Mouse (Mus musculus) kidney, postnatal 14 days (tissue): Measurements from ENCODE around the gene Sufu.

Source experiments
- DNase-seq: peaks from one replicate; pipeline ENCODE4 v3.0.0; 2022; ENCODE audit warnings: mixed read lengths

Sufu gene

GRCm38 (mm10) chr19:46518352-46518787 lies 121.7 kb downstream of the Sufu start:
- peak; percentile 75 for DNase-seq

- peak; percentile 41 for DNase-seq
Observed at GRCm38 (mm10) chr19:46518828-46519621, 122.3 kb downstream of the Sufu start.

DNA sequence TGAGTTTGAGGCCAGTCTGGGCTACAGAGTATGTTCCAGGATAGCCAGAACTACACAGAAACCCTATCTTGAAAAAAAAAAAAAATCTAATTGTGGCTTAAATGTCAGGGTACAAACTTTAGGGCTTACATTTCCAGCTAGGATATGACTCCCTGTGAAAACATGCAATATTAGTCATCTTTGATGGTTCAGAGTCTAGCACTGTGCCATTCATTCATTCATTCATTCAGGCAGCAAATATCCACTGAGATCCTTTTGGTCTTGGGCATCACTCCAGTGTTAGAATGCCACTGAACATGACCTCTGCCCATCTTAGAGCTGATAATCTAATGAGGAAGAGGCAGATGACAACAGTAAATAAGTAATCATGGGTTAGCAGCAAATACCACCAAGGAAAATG lies 125.0 kb downstream of the Sufu start:
- DNase-seq = no peak

DNA sequence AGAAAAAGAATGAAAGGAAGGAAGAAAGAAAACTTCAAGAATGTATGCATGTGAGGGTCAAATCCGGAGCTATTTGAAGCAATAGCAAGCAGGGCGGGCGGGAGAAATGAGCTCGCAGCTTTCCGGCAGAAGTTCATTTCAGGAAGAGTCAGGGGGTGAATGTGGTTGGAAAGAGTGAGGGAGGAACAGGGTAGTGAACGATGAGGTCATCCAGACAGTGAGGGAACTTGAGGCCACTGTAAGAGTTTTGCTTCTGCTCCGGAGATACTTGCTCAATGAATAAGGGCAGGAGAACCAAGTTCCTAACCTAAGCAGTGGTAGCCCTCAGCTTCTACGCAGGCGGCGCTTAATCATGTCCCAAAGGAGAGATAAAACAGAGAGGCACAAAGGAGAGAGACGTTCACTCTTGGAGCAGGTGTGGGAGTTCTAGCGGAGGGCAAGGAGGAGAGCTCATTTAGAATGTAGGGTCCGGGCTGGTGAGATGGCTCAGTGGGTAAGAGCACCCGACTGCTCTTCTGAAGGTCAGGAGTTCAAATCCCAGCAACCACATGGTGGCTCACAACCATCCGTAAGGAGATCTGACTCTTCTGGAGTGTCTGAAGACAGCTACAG lies 125.8 kb downstream of the Sufu start:
- peak; percentile 37 for DNase-seq

GRCm38 (mm10) chr19:46523131-46523479 lies 126.4 kb downstream of the Sufu start:
- no peak for DNase-seq

DNA sequence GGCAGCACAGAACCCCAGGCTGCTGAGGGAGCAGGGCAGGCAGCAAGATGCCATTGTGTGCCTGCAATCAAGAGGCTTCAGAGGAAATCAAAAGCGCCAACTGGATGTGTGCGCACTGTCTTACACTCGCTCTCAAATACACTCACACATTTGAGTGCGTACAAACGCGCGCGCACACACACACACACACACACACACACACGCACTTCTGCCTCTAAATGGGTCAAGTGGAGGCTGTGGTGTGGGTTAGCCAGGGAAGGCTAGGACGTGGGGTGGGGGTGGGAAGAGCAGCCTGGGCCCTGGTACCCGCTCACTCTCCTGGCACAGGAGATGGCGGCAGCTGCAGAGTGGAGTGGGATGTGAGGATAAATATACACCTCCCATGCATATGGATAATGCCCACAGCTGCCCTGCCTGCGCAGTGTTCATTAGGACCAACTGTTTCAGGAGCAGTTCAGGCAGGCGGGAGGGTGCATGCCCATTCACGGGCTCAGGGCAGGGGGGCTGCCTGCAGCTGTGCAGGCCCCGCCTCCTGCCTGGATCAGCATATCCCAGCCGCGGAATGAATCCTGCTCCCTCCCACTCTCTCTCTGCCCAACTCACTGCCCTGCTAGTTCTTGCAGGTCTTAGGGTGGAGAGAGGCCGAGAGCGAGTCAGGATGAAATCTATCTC lies 126.9 kb downstream of the Sufu start:
- peak; percentile 88 for DNase-seq

- DNase-seq = no peak
Observed at GRCm38 (mm10) chr19:46524152-46524544, 127.5 kb downstream of the Sufu start.

DNA sequence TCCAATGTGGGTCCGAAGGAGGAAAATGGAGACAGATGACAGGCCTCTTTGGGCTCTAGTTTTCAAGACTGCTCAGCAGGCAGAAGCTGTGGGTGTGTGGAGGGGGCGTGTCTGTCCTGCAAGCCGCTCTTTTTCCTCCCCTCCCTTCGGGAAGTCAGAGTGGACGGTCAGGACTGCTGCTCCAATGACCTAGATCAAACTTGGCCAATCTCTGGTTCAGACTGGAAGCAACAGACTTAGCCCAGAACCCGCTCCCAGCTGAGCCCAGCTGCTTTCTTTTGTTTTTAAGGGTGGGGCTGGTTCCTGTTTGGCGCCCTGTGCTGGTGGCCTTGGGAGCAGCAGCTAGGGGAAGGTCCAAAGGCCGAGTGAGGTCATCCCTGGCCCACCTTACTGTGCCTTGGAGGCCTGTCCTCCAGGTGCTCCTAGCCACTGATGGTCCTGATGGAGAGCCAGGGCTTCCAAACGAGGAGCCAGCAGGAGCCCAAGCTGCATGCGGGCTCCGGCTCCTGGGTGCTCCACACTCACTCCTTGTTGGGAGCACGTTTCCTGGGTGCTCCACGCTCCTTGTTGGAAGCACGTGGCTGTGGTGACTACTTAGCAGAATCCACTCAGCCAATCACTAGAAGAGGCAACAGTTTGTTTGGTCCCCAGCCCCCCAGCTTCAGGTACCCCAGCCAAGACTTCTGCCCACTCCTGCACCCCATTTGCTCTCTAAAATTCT lies 128.1 kb downstream of the Sufu start:
- DNase-seq = peak; percentile 91

GRCm38 (mm10) chr19:46525691-46526631 lies 129.3 kb downstream of the Sufu start:
- DNase-seq = peak; percentile 72

GRCm38 (mm10) chr19:46527632-46528528 lies 131.2 kb downstream of the Sufu start:
- DNase-seq = peak; percentile 13

DNA sequence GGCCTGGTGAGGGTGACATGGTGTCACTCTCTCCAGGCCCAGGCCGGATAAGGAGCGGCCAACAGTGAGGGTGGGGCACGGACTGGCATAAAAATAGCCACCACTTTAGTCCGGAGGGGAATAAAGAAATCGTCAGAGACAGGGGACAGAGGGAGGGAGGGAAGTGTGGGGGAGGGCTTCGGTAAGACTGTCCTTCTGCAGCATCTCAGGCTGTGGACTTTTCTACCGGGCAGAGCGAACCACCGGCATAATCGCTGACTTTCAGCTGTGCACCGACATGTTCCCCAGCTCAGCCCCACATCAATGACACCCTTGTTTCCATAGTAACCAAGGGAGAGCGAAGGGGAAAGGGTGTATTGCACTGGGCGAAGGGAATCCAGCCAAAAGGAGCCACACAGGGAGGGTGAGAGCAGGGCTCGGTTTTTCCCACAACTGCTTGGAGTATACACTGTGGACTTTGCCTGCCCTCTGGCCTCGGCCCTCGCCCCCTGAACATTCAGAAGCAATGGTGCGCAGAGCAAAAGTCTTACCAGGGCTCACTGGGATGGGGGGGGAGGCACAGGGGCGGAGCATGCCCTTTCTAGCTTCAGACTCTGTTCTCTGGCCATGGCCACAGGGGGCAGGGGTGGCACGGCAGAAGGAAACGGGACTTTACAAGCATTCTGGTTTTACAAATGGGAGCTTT lies 132.0 kb downstream of the Sufu start:
- peak; percentile 92 for DNase-seq

- peak; percentile 19 for DNase-seq
Observed at GRCm38 (mm10) chr19:46529601-46530448, 133.1 kb downstream of the Sufu start.

DNA sequence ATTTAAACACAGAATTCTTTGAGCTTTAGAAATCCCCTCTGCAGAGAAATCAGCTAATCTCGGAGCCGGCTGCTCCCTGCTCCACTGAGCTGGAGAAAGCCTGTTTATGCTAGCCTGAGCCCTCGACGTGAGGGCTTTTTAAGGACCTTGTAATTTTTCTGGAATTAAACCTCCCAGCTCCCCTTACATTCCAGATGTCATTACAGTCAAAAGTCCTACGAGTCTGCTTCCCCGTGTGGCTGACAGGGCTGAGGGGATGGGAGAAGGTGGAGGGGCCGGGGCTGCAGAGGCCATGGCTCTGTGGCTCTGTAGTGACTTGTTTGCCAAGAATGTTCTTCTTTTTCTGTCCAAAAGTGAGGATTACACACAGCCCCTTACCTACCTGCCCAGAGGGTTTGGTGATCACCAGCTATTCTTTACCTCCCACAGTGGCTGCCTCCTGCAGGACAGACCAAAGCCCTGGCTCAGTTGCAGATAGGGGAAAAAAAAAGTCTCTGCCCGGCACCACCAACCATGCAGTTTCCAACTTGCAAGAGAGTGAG lies 133.8 kb downstream of the Sufu start:
- peak; percentile 43 for DNase-seq

DNA sequence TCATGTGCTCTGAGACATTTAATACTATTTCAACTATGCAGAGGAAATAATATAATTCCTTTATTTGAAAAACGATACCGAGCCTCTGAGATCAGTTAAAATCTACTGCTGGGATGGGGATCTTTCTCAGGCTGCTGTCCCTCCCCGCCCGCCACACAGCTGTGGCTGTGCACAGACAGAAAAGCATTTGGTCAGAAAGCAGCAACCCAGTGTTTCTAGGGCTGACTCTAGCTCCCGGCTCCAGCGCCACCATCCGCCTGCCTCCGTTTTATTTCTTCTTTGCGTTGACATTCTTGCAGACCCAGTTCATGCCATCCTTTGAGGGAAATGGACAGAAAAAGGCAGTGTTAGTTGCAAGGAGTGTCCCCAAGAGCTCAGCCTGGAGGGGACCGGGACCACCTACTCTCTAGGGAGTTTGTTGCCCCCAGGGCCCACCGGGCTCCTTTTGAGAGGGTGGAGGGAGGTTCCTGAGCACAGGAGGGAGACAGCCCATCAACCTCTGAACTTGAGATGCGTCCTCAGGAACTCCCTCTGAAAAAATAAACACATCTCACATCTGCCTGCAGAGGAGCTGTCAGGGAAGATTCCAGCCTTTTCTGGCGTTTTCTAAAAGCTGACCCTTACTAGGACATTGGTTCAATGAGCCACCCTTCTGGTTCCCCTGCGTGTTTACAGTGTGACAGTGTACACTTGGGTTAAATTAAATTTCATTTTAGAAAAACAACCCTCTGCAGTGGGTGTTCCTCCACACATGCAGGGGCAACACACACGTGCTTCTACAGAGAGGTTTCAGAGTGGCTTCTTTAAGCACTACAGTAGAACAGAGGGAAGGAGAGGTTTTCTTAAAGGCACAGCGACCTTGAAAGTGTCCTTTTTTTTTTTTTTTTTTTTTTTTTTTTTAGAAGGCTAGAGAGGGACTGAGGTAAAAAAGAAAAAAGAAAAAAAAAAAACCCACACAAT lies 134.7 kb downstream of the Sufu start:
- no peak for DNase-seq

GRCm38 (mm10) chr19:46532031-46532688 lies 135.5 kb downstream of the Sufu start:
- DNase-seq = peak; percentile 73

GRCm38 (mm10) chr19:46533066-46533465 lies 136.4 kb downstream of the Sufu start:
- no peak for DNase-seq

DNA sequence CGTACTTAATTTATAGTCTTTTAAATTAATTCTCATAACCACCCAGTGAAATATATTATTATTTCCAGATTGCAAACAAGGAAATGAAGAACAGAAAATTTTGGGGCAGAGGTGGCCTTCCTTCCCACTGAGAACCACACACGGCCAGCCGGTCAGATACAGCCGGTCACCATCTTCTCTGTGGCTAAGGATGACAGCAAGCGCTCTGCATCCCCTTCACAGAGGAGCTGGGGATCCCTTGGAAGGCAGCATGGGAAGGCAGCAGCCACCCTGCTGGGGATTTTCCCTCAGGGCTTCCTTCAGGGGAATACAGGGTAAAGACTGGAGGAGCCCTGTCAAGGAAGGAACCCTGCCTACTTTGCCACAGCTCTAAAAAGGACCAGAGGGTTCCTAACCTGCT lies 136.8 kb downstream of the Sufu start:
- DNase-seq = no peak
